Mouse (Mus musculus) ES-Bruce4 (cell line): ENCODE data around the gene Ampd1. TPM values are rescaled to one million over a fixed set of nuclear protein-coding genes. Genes with fewer than 3 reads are reported as not detected.

Experiments
- H3K27ac ChIP-seq: 2 replicates; pipeline ENCODE4 v1.5.1; 2012; ENCODE audit warnings: low read length, inconsistent platforms; ENCODE audit not compliant: insufficient read depth
- H3K27me3 ChIP-seq: 2 replicates; pipeline ENCODE4 v1.6.1; 2012; ENCODE audit warnings: mild to moderate bottlenecking, low read length, inconsistent platforms; ENCODE audit not compliant: control insufficient read depth, poor library complexity, insufficient read depth, severe bottlenecking
- H3K36me3 ChIP-seq: 2 replicates; pipeline ENCODE4 v1.6.1; 2012; ENCODE audit warnings: inconsistent platforms, mild to moderate bottlenecking, low read length, moderate library complexity; ENCODE audit not compliant: control insufficient read depth, poor library complexity, insufficient read depth, severe bottlenecking
- H3K4me1 ChIP-seq: one replicate; pipeline ENCODE4 v1.8.1; 2011; ENCODE audit warnings: low read length; ENCODE audit not compliant: control insufficient read depth, insufficient read depth
- H3K4me3 ChIP-seq: 2 replicates; pipeline ENCODE4 v1.5.1; 2011; ENCODE audit warnings: low read depth, mild to moderate bottlenecking, low read length
- H3K9ac ChIP-seq: 2 replicates; pipeline ENCODE4 v1.6.1; 2012; ENCODE audit warnings: low read depth, mild to moderate bottlenecking, inconsistent platforms; ENCODE audit not compliant: poor library complexity, severe bottlenecking
- H3K9me3 ChIP-seq: replicated peaks from 2 replicates; pipeline ENCODE4 v1.6.1; 2012; ENCODE audit warnings: mild to moderate bottlenecking, low read length, inconsistent platforms; ENCODE audit not compliant: control insufficient read depth, poor library complexity, insufficient read depth, severe bottlenecking
- CTCF ChIP-seq: IDR thresholded peaks from one replicate; pipeline ENCODE4 v1.8.1; 2011; ENCODE audit warnings: low read depth, low read length
- EP300 ChIP-seq: IDR thresholded peaks from 2 replicates; pipeline ENCODE4 v1.6.1; 2011; ENCODE audit warnings: low read depth, low read length; ENCODE audit not compliant: insufficient read depth
- POLR2A ChIP-seq: IDR thresholded peaks from one replicate; pipeline ENCODE4 v1.8.1; 2011; ENCODE audit warnings: low read length; ENCODE audit not compliant: insufficient read depth
- polyA plus RNA-seq: library from polyadenylated mRNA; stranded (reverse); fragments of >200 nt; gene quantifications from 2 replicates; pipeline ENCODE4 v1.2.4, GENCODE M21; 2011; ENCODE audit warnings: low read depth; ENCODE audit not compliant: missing spikeins, insufficient read depth, insufficient read length

Gene Ampd1
- polyA plus RNA-seq, 1 experiment, result not detected

DNA sequence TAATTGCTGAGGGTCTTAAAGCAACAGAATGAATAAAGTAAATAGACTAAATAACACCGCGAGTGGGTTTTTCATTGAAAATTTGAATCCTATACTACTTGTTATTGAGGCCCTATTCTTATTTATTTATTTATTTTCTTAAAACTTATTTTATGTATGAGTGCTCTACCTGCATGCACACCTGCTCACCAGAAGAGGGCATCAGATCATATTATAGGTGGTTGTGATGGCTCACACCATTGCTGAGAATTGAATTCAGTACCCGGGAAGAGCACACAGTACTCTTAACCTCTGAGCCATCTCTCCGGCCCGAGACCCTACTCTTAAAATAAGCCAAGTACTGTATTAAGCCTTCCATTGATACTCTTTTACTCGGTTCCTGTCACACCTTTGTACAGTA is 25.9 kb downstream of the Ampd1 start:
- TF ChIP-seq POLR2A, result no peak
- TF ChIP-seq CTCF, result no peak
- TF ChIP-seq EP300, result no peak
- H3K27ac ChIP-seq, result no peak overlapping the region
- no peaks in the 10 kb centered on the region for H3K27me3 ChIP-seq
- H3K9me3 ChIP-seq, result no peaks in the 10 kb centered on the region
- H3K36me3 ChIP-seq, result no peaks in the 10 kb centered on the region
- no peak overlapping the region for H3K9ac ChIP-seq
- no peak overlapping the region for H3K4me3 ChIP-seq
- no peaks in the 10 kb centered on the region for H3K4me1 ChIP-seq

DNA sequence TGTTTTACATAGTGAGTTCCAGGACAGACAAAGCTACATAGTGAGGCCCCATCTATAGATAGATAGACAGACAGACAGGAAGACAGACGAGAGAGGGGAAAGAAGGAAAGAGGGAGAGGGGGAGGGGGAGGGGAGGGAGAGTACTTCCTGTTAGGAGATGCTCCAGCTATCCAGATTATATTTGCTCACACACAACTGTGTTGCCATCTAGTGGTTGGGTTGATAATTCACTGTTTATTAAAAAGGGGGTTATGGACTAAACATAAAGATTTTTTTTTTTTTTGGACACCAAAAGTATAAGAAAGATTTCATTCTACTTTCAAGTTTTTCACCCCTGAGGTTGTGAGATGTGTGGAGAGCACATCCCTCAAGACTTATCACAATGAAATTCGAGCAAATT is 26.9 kb downstream of the Ampd1 start:
- Histone ChIP-seq H3K9ac (no peak overlapping the region), H3K4me3 (no peak overlapping the region), H3K9me3 (no peaks in the 10 kb centered on the region), H3K27me3 (no peaks in the 10 kb centered on the region), H3K27ac (no peak overlapping the region), H3K4me1 (no peaks in the 10 kb centered on the region), H3K36me3 (no peaks in the 10 kb centered on the region)
- TF ChIP-seq EP300 (no peak), CTCF (no peak), POLR2A (no peak)

- H3K27me3 ChIP-seq, result no peaks in the 10 kb centered on the region
- H3K27ac ChIP-seq, result no peak overlapping the region
- H3K4me1 ChIP-seq, result no peaks in the 10 kb centered on the region
- no peak overlapping the region for H3K4me3 ChIP-seq
- H3K36me3 ChIP-seq, result no peaks in the 10 kb centered on the region
- no peaks in the 10 kb centered on the region for H3K9me3 ChIP-seq
- no peak overlapping the region for H3K9ac ChIP-seq
- no peak for TF ChIP-seq EP300
- TF ChIP-seq CTCF, result no peak
- TF ChIP-seq POLR2A, result no peak
These were observed 27.4 kb downstream of the Ampd1 start for GRCm38 (mm10) chr3:103101194-103101593.

GRCm38 (mm10) chr3:103101909-103102308 is 28.1 kb downstream of the Ampd1 start:
- Histone ChIP-seq H3K27ac (no peak overlapping the region), H3K9ac (peak overlapping the region; percentile 19)

GRCm38 (mm10) chr3:103102454-103103390 is 28.9 kb downstream of the Ampd1 start, which contains the start of gene Dennd2c:
Gene Dennd2c, plus strand, starts transcription at chr3:103102604.
- H3K27ac ChIP-seq, result no peak within 1 kb of the TSS

More at GRCm38 (mm10) chr3:103101909-103102308, 28.1 kb downstream of the Ampd1 start:
- Histone ChIP-seq H3K4me3 (peak overlapping the region; percentile 79), H3K27me3 (no peaks in the 10 kb centered on the region), H3K4me1 (no peaks in the 10 kb centered on the region), H3K9me3 (no peaks in the 10 kb centered on the region), H3K36me3 (no peaks in the 10 kb centered on the region)
- TF ChIP-seq CTCF (no peak), POLR2A (no peak), EP300 (no peak)

GRCm38 (mm10) chr3:103107565-103108240 is 33.9 kb downstream of the Ampd1 start:
- Histone ChIP-seq H3K27me3 (no peaks in the 10 kb centered on the region), H3K9me3 (no peaks in the 10 kb centered on the region), H3K4me3 (peak overlapping the region; percentile 17; the same call in 1 of the 2 replicates), H3K9ac (no peak overlapping the region), H3K27ac (peak overlapping the region; percentile 89), H3K36me3 (no peaks in the 10 kb centered on the region), H3K4me1 (peaks cover 3% of the 10 kb centered on the region)
- TF ChIP-seq CTCF (no peak), EP300 (peak; percentile 80; the same call in 1 of the 2 replicates)

More at GRCm38 (mm10) chr3:103102454-103103390, 28.9 kb downstream of the Ampd1 start, which contains the start of gene Dennd2c:
- H3K9ac ChIP-seq, result peak within 1 kb of the TSS; percentile 70
- peak within 1 kb of the TSS; percentile 80 for H3K4me3 ChIP-seq
- peaks cover 1% of the 10 kb centered on the region for H3K4me1 ChIP-seq
- H3K36me3 ChIP-seq, result no peaks in the 10 kb centered on the region
- TF ChIP-seq POLR2A (no peak), EP300 (0 out of 2 replicates have a peak, but pooled peaks have one; percentile 35)
- no peaks in the 10 kb centered on the region for H3K9me3 ChIP-seq
- no peaks in the 10 kb centered on the region for H3K27me3 ChIP-seq
